Mouse (Mus musculus) embryonic facial prominence, embryonic 12.5 days (tissue): ENCODE data around the gene Tcaf2. TPM values are rescaled to one million over a fixed set of nuclear protein-coding genes. Genes with fewer than 3 reads are reported as not detected.

ENCODE experiments used
- polyA plus RNA-seq: library from polyadenylated mRNA; unstranded; fragments of >200 nt; fragmentation: Nextera tagmentation; extraction: Ambion mirVana; gene quantifications from 2 replicates; pipeline ENCODE4 v1.2.1, GENCODE M21; 2016

The Tcaf2 gene
- polyA plus RNA-seq, 1 experiment from 2014 or later: 5.8 TPM

Other genes with a start within 250 kb of the Tcaf2 start
- gene Tas2r143, start 245.0 kb downstream of the Tcaf2 start, polyA plus RNA-seq: not detected in 2 replicates
- gene Tas2r135, start 239.8 kb downstream of the Tcaf2 start, polyA plus RNA-seq: not detected in 2 replicates
- gene Tas2r126, start 210.7 kb downstream of the Tcaf2 start, polyA plus RNA-seq: not detected in 2 replicates
- gene Olfr458, start 180.1 kb downstream of the Tcaf2 start, polyA plus RNA-seq: not detected in 2 replicates
- not detected in 2 replicates for gene Olfr457, start 168.9 kb downstream of the Tcaf2 start, polyA plus RNA-seq
- gene Olfr456, start 158.0 kb downstream of the Tcaf2 start, polyA plus RNA-seq: not detected in 2 replicates
- not detected in 2 replicates for gene Olfr455, start 97.7 kb downstream of the Tcaf2 start, polyA plus RNA-seq
- not detected in 2 replicates for gene Tcaf3, start 47.6 kb downstream of the Tcaf2 start, polyA plus RNA-seq
- 102 and 106 TPM in 2 replicates for gene Tcaf1, start 64.8 kb upstream of the Tcaf2 start, polyA plus RNA-seq
- not detected in 2 replicates for gene Olfr453, start 94.1 kb upstream of the Tcaf2 start, polyA plus RNA-seq
- not detected in 2 replicates for gene Olfr38, start 111.2 kb upstream of the Tcaf2 start, polyA plus RNA-seq
- gene Olfr452, start 139.8 kb upstream of the Tcaf2 start, polyA plus RNA-seq: not detected in 2 replicates
- gene Olfr450, start 166.7 kb upstream of the Tcaf2 start, polyA plus RNA-seq: not detected in 2 replicates
- gene Olfr449, start 189.1 kb upstream of the Tcaf2 start, polyA plus RNA-seq: not detected in 2 replicates
- gene Olfr448, start 245.2 kb upstream of the Tcaf2 start, polyA plus RNA-seq: not detected in 2 replicates